Mouse (Mus musculus) midbrain, embryonic 14.5 days (tissue): ENCODE data around the gene Map2k6. TPM values are rescaled to one million over a fixed set of nuclear protein-coding genes. Genes with fewer than 3 reads are reported as not detected.

Source experiments
- ATAC-seq: fragments of 200-750 bp; cut with Nextera tagmentation; 2 replicates; pipeline ENCODE4 v1.8.0; 2017; ENCODE audit warnings: moderate number of reproducible peaks, moderate library complexity; ENCODE audit not compliant: low FRiP score, low TSS enrichment
- DNase-seq: peaks from one replicate; pipeline ENCODE4 v3.0.0-alpha.2; 2015
- H3K27ac ChIP-seq: fragments of 300-500 bp; sonication (generic); replicated peaks from 2 replicates; pipeline ENCODE4 v1.5.1; 2014; ENCODE audit warnings: mild to moderate bottlenecking, low read depth, low read length, moderate library complexity
- H3K27me3 ChIP-seq: fragments of 300-500 bp; sonication (generic); 2 replicates; pipeline ENCODE4 v1.6.1; 2014; ENCODE audit warnings: low read length, control low read depth, mixed read lengths; ENCODE audit not compliant: control insufficient read depth, insufficient read depth
- H3K36me3 ChIP-seq: fragments of 300-500 bp; sonication (generic); 2 replicates; pipeline ENCODE4 v1.6.1; 2014; ENCODE audit warnings: low read length, control low read depth; ENCODE audit not compliant: control insufficient read depth, insufficient read depth
- H3K4me1 ChIP-seq: fragments of 300-500 bp; sonication (generic); 2 replicates; pipeline ENCODE4 v1.6.1; 2014; ENCODE audit warnings: mild to moderate bottlenecking, antibody characterized with exemption, low read length, control low read depth; ENCODE audit not compliant: control insufficient read depth, insufficient read depth
- H3K4me2 ChIP-seq: fragments of 300-500 bp; sonication (generic); 2 replicates; pipeline ENCODE4 v1.6.1; 2014; ENCODE audit warnings: mild to moderate bottlenecking, low read length, moderate library complexity
- H3K4me3 ChIP-seq: fragments of 300-500 bp; sonication (generic); replicated peaks from 2 replicates; pipeline ENCODE4 v1.5.1; 2014; ENCODE audit warnings: low read depth, low read length
- H3K9ac ChIP-seq: fragments of 300-500 bp; sonication (generic); replicated peaks from 2 replicates; pipeline ENCODE4 v1.6.1; 2014; ENCODE audit warnings: mild to moderate bottlenecking, low read length, moderate library complexity
- H3K9me3 ChIP-seq: fragments of 300-500 bp; sonication (generic); 2 replicates; pipeline ENCODE4 v1.6.1; 2016; ENCODE audit warnings: low read length, control low read depth, mixed read lengths; ENCODE audit not compliant: control insufficient read depth
- WGBS: fragments of 180-500 bp; shearing (Covaris S2); extraction: QIAGEN DNeasy Blood & Tissue Kit; methylation state at CpG from one replicate; pipeline ENCODE4 v1.1.7; 2014; 5-methylcytosine and 5-hydroxymethylcytosine counted together
- polyA plus RNA-seq: library from polyadenylated mRNA; unstranded; fragments of >200 nt; fragmentation: Nextera tagmentation; extraction: Ambion mirVana; gene quantifications from 2 replicates; pipeline ENCODE4 v1.2.1, GENCODE M21; 2014

Gene Map2k6
- polyA plus RNA-seq, 1 experiment from 2014 or later, result 26.2 TPM

DNA sequence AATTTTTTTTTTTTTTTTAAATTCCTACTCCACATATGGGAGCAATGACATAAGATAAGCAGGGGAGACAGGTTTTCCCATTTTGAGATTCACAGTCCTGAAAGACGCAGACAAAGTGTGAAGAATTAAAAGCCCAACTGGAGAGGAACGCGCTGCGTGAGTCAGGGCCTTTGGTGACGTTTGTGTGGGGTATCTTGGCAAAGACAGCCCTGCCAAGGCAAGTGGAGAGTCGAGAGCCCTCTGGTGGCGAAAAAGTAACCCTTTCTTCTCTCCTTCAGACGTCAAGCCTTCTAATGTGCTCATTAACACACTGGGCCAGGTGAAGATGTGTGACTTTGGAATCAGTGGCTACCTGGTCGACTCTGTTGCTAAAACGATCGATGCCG, 97.1 kb downstream of the Map2k6 start:
- no peaks in the 10 kb centered on the region for H3K27me3 ChIP-seq
- no peak for ATAC-seq
- peak; percentile 72 for DNase-seq
- 58% methylated on average over 12 of the region's 12 CpGs for WGBS
- H3K9ac ChIP-seq, result no peak overlapping the region
- no peak overlapping the region for H3K4me2 ChIP-seq
- no peak overlapping the region for H3K27ac ChIP-seq
- H3K36me3 ChIP-seq, result peaks cover 41% of the 10 kb centered on the region
- no peaks in the 10 kb centered on the region for H3K9me3 ChIP-seq
- no peaks in the 10 kb centered on the region for H3K4me1 ChIP-seq
- no peak overlapping the region for H3K4me3 ChIP-seq

DNA sequence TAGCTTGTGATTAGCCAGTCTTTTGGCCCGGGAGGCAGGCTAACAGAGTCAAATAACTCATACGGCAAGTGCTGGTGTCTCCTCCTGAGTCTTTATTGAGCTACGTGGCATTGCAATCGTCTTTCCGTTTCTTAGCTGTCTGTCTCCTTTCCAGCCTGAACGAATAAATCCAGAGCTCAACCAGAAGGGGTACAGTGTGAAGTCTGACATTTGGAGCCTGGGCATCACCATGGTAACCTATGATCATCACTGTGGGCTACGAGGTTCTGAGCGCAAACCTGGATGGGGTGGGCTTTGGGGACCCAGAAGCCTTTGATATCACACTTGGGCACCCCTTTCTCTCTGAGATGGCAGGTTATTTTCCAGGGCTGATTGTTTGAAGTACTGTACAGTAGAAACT, 98.8 kb downstream of the Map2k6 start:
- 63% methylated on average over 8 of the region's 8 CpGs for WGBS
- H3K9me3 ChIP-seq, result no peaks in the 10 kb centered on the region
- H3K27me3 ChIP-seq, result no peaks in the 10 kb centered on the region
- no peaks in the 10 kb centered on the region for H3K4me1 ChIP-seq
- no peak overlapping the region for H3K4me3 ChIP-seq
- no peak overlapping the region for H3K4me2 ChIP-seq
- no peak overlapping the region for H3K27ac ChIP-seq
- peaks cover 39% of the 10 kb centered on the region for H3K36me3 ChIP-seq
- ATAC-seq, result no peak
- peak; percentile 27 for DNase-seq
- H3K9ac ChIP-seq, result no peak overlapping the region

DNA sequence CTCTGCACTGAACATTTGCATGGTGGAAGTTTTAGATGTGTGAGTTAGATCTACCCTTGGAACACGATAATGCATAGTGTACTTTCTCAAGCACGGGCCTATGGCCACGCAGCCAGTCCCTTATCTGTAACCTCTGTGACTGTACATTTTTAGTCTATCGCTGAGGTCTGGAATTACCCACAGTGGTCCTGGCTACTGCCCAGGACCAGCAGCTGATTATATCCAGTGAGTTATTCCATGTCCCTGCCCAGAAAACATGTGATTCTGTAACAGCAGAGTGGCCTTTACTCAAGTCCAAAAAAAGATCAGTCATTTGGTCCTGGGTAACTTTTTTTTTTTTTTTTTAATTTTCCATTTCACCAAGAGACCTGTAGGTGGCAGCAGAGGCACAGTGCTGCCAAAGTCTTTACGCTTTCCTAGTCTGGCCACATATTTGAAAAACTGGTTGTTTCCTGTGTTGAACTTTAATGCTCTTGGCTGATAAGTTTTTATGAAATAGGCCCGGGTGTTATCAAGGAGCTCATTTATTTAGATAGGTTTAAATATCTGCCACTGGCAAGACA, 99.8 kb downstream of the Map2k6 start:
- H3K27me3 ChIP-seq, result no peaks in the 10 kb centered on the region
- H3K9ac ChIP-seq, result no peak overlapping the region
- no peak for ATAC-seq
- H3K4me3 ChIP-seq, result no peak overlapping the region
- DNase-seq, result peak; percentile 78
- H3K4me2 ChIP-seq, result no peak overlapping the region
- no peaks in the 10 kb centered on the region for H3K9me3 ChIP-seq
- no peak overlapping the region for H3K27ac ChIP-seq
- no peaks in the 10 kb centered on the region for H3K4me1 ChIP-seq
- WGBS, result 74% methylated on average over 6 of the region's 6 CpGs
- H3K36me3 ChIP-seq, result peaks cover 29% of the 10 kb centered on the region; the same call in 1 of the 2 replicates

DNA sequence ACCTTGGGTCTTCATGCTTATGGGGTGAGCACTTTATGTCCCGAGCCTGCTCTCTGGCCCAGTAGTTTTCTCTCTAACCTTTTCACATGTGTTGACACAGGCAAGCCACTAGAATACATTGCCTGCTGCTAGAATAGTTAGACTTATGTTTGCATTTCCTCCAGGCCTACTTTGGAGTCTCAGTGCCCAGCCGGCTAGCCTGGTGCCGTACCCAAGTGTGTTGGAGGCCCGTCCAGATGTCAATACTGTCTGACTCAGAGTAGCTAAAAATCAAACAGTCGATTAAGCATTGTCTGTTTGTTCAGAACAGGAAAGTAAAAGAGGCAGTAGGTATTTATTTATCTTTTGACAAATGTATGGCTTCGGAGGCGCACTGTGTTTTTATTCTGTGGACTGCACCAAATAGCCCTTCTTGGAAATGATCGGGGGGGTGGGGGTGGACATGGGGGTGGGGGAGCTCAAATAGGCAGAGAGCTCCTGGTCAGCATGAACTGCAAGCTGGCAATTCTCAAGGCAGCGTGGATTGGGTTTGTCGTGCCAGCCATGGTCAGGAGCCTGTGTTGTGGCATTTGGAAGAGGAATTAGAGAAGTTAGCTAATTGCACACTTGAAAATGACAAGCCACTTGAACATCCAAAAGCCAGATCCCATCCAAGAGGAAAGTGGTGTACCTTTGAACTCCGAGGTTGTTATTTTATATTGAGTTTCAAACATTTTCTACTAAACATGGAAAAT, 104.2 kb downstream of the Map2k6 start:
- DNase-seq, result no peak
- Histone ChIP-seq H3K27ac (no peak overlapping the region), H3K9me3 (no peaks in the 10 kb centered on the region), H3K36me3 (peaks cover 33% of the 10 kb centered on the region), H3K4me3 (no peak overlapping the region), H3K4me2 (no peak overlapping the region), H3K4me1 (no peaks in the 10 kb centered on the region), H3K9ac (no peak overlapping the region), H3K27me3 (no peaks in the 10 kb centered on the region)
- WGBS, result 92% methylated on average over 11 of the region's 11 CpGs
- ATAC-seq, result no peak

DNA sequence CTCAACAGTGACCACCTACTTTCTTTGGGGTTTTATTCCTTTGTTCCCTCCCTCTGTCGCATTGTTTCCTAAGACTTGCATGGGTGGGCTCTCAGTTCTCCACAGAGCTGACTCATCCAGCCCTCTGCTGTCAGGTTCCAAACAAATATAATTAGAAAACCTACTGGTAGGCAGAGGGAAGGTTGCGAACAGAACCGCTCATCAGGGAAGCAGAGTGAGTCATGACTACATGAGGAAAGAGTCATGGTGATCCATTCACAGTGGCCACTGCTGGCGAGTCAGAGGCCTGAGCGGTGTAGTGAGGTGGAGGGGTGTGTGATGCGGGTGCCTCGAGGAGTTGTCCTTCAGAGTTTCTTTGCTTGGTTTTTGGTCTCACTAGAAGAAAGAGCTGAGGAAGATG, 112.5 kb downstream of the Map2k6 start:
- H3K4me3 ChIP-seq, result no peak overlapping the region
- no peaks in the 10 kb centered on the region for H3K9me3 ChIP-seq
- H3K27ac ChIP-seq, result no peak overlapping the region
- H3K36me3 ChIP-seq, result peaks cover 35% of the 10 kb centered on the region
- DNase-seq (no peak), ATAC-seq (no peak)
- WGBS, result 96% methylated on average over 7 of the region's 7 CpGs
- H3K9ac ChIP-seq, result no peak overlapping the region
- no peaks in the 10 kb centered on the region for H3K4me1 ChIP-seq
- H3K27me3 ChIP-seq, result no peaks in the 10 kb centered on the region
- H3K4me2 ChIP-seq, result no peak overlapping the region

DNA sequence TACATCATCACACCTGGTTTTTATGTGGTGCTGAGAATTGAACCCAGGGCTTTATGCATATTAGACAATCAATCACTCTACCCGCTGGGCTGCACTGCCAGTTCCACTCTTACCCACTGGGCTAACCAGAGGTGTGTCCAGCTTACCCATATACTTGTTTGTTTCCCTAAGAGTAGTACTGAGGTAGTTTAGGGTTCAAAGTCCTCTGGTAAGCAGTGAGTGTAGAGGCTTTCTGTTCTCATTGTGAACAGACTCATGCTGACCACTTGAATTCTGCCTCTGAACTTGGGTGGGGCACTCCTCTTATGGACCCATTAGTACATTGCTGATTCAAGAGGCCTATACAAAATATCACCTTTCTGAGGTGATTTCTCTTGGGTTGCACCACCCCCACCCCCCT, 119.7 kb downstream of the Map2k6 start:
- DNase-seq (no peak), ATAC-seq (no peak)
- Histone ChIP-seq H3K27me3 (no peaks in the 10 kb centered on the region), H3K4me3 (no peak overlapping the region), H3K9ac (no peak overlapping the region), H3K9me3 (no peaks in the 10 kb centered on the region), H3K4me1 (no peaks in the 10 kb centered on the region), H3K27ac (no peak overlapping the region), H3K4me2 (no peak overlapping the region), H3K36me3 (peaks cover 8% of the 10 kb centered on the region; the same call in 1 of the 2 replicates)
- WGBS, result 100% methylated on average over 1 of the region's 1 CpGs

DNA sequence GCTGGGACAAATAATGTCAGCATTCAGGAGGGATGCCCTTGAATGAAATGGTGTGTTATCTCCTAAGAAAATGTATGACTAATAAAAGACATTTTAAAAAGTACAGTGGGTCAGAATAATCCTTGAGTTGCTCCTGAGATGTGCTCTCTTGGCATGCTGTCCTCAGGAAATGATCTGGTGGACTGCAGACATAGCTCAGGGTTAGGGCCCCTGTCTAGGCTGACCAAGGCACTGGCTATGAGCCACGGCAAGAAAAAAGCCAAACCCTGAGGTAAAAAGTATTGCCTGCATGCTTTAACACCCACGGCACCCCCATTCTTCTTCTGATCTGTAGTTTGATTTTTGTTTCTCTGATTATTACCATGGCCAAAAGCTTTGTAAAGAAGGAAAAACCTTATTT, 124.0 kb downstream of the Map2k6 start:
- WGBS, result 93% methylated on average over 2 of the region's 2 CpGs

DNA sequence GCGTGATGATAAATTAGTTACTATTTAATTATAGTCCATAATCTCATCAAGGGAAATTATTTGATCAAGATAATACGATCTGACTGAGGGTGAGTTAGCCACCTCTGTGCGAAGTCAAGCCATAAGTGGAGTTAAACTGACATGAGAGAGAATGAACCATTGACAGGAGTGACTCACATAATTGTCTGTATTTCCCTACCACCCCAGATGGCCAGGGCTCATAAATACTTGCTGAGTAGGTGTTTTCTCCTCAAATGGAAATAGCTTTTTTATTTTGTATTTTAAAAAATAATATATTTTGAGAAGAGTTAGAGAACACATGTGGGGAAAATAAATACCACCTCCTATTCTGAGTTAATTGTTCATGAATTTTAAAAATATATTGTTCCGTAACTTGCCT, 127.2 kb downstream of the Map2k6 start:
- no peak for ATAC-seq
- Histone ChIP-seq H3K9ac (no peak overlapping the region), H3K9me3 (no peaks in the 10 kb centered on the region), H3K4me1 (no peaks in the 10 kb centered on the region), H3K27ac (no peak overlapping the region), H3K4me2 (no peak overlapping the region), H3K27me3 (no peaks in the 10 kb centered on the region), H3K4me3 (no peak overlapping the region), H3K36me3 (no peaks in the 10 kb centered on the region)
- WGBS, result 96% methylated on average over 4 of the region's 4 CpGs
- no peak for DNase-seq

More for the DNA sequence above, 124.0 kb downstream of the Map2k6 start:
- no peak overlapping the region for H3K4me2 ChIP-seq
- H3K9me3 ChIP-seq, result no peaks in the 10 kb centered on the region
- DNase-seq, result no peak
- no peaks in the 10 kb centered on the region for H3K4me1 ChIP-seq
- no peak overlapping the region for H3K9ac ChIP-seq
- H3K27me3 ChIP-seq, result no peaks in the 10 kb centered on the region
- H3K27ac ChIP-seq, result no peak overlapping the region
- H3K36me3 ChIP-seq, result no peaks in the 10 kb centered on the region
- no peak overlapping the region for H3K4me3 ChIP-seq
- no peak for ATAC-seq

DNA sequence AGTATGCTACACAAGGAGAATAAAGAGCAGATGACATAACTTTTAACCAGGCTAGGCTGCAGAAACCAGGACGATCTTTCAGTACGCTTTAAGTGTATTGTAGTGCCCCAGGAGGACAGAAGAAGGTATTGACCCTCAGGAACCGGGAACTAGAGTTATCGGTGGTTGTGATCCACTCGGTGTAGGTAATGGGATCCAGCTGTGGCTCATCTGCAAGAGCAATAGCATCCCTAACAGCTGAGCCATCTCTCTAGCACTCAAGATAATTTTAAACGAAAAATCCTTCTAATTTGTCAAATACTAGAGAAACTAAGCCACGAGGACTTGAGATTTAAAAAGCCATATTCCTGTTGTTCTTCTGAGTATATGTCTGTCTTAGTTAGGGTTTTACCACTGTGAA, 132.2 kb downstream of the Map2k6 start:
- DNase-seq (no peak), ATAC-seq (no peak)
- Histone ChIP-seq H3K9me3 (no peaks in the 10 kb centered on the region), H3K4me3 (no peak overlapping the region), H3K9ac (no peak overlapping the region), H3K4me2 (no peak overlapping the region), H3K27ac (no peak overlapping the region), H3K4me1 (no peaks in the 10 kb centered on the region), H3K27me3 (no peaks in the 10 kb centered on the region), H3K36me3 (no peaks in the 10 kb centered on the region)
- WGBS, result 83% methylated on average over 7 of the region's 7 CpGs
